Mouse (Mus musculus) testis, postnatal 14 days (tissue): ENCODE data around the gene Commd9.

Experiments used
- DNase-seq: peaks from one replicate; pipeline ENCODE4 v3.0.0; 2021; ENCODE audit warnings: low spot score

The Commd9 gene

GRCm38 (mm10) chr2:101885768-101886438, at the start of gene Commd9:
Commd9 (plus strand) TSS chr2:101886247.
- peak; percentile 93 for DNase-seq

- DNase-seq, result no peak
Observed at GRCm38 (mm10) chr2:101842756-101843155, 43.3 kb upstream of the Commd9 start.

- no peak for DNase-seq
Observed at GRCm38 (mm10) chr2:101854792-101855191, 31.3 kb upstream of the Commd9 start.

- no peak for DNase-seq
Observed at GRCm38 (mm10) chr2:101856174-101856573, 29.9 kb upstream of the Commd9 start.

- no peak for DNase-seq
Observed at GRCm38 (mm10) chr2:101860920-101861485, 25.0 kb upstream of the Commd9 start.

- no peak for DNase-seq
Observed at GRCm38 (mm10) chr2:101862219-101863123, 23.6 kb upstream of the Commd9 start.

- no peak for DNase-seq
Observed at GRCm38 (mm10) chr2:101868683-101869082, 17.4 kb upstream of the Commd9 start.

GRCm38 (mm10) chr2:101871179-101871578, 14.9 kb upstream of the Commd9 start:
- DNase-seq, result no peak

- no peak for DNase-seq
Observed at GRCm38 (mm10) chr2:101881471-101882162, 4.4 kb upstream of the Commd9 start.

GRCm38 (mm10) chr2:101882998-101883397, 3.0 kb upstream of the Commd9 start, which contains the start of gene Prr5l:
Prr5l (minus strand) TSS chr2:101883027.
- no peak for DNase-seq

- DNase-seq, result no peak
Observed at GRCm38 (mm10) chr2:101884286-101884685, 1.8 kb upstream of the Commd9 start.

GRCm38 (mm10) chr2:101888886-101889285, 2.8 kb downstream of the Commd9 start:
- no peak for DNase-seq

GRCm38 (mm10) chr2:101891143-101891542, 5.1 kb downstream of the Commd9 start:
- no peak for DNase-seq

- no peak for DNase-seq
Observed at GRCm38 (mm10) chr2:101894126-101894525, 8.1 kb downstream of the Commd9 start.

GRCm38 (mm10) chr2:101896425-101897204, 10.6 kb downstream of the Commd9 start:
- no peak for DNase-seq

GRCm38 (mm10) chr2:101902196-101902595, 16.1 kb downstream of the Commd9 start:
- DNase-seq, result no peak

- DNase-seq, result peak; percentile 68
Observed at GRCm38 (mm10) chr2:101905534-101906378, 19.7 kb downstream of the Commd9 start.

- DNase-seq, result no peak
Observed at GRCm38 (mm10) chr2:101906379-101906690, 20.3 kb downstream of the Commd9 start.

- no peak for DNase-seq
Observed at GRCm38 (mm10) chr2:101907386-101908022, 21.5 kb downstream of the Commd9 start.

GRCm38 (mm10) chr2:101908773-101909172, 22.7 kb downstream of the Commd9 start:
- DNase-seq, result no peak
